Mouse (Mus musculus): Measurements from ENCODE around the gene Creb3l1. TPM values are rescaled to one million over a fixed set of nuclear protein-coding genes. Genes with fewer than 3 reads are reported as not detected.
A peak's percentile ranks its signal among the peaks of the same experiment; 100 is the strongest.

Gene Creb3l1
- polyA plus RNA-seq, 1 experiment from 2014 or later: 1.2 TPM

DNA sequence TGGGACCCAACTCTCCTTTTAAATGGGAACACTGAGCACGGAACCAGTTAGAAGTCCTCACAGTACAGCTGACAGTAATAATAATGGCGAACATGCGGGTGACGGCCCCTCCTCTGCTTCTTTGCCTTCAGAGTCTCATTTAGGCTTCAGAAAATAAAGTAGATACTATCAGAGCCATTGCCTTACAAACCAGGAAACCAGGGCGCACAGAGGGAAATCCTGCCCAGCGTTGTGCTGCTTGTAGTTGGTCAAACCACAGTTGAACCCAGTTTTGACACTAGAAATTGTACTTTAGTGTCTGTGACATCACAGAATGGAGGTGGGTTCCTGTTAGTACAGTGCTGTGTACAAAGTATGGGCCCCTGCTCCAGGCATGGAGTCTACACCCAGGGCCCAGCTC is 10.1 kb downstream of the Creb3l1 start:
- no peak for ATAC-seq (ENCODE audit: low read depth)
- 84% methylated on average over 6 of the region's 6 CpGs for WGBS
- no peak overlapping the region for H3K4me3 ChIP-seq (ENCODE audit: low read depth, low read length)

GRCm38 (mm10) chr2:92012768-92013445 is 11.4 kb downstream of the Creb3l1 start:
- Histone ChIP-seq H3K4me3 (ENCODE audit: low read depth, low read length) (no peak overlapping the region), H3K27ac (ENCODE audit: low read depth, low read length) (no peak overlapping the region), H3K4me2 (ENCODE audit: low read depth, low read length) (no peak overlapping the region), H3K9me3 (ENCODE audit: control insufficient read depth, low read length) (no peaks in the 10 kb centered on the region), H3K27me3 (ENCODE audit: control insufficient read depth, insufficient read depth, low read length) (no peaks in the 10 kb centered on the region), H3K36me3 (ENCODE audit: control insufficient read depth, insufficient read depth, low read length) (no peaks in the 10 kb centered on the region), H3K9ac (replicated peaks; ENCODE audit: low read depth, low read length) (0 out of 2 replicates have a peak overlapping the region, but pooled peaks have one; percentile 21), H3K4me1 (ENCODE audit: control insufficient read depth, insufficient read depth, low read length) (0 out of 2 replicates have a peak, but pooled peaks cover 5% of the 10 kb centered on the region)
- ATAC-seq (ENCODE audit: low read depth): no peak
- 57% methylated on average over 8 of the region's 8 CpGs for WGBS

More for the DNA sequence above, 10.1 kb downstream of the Creb3l1 start:
- Histone ChIP-seq H3K9ac (replicated peaks; ENCODE audit: low read depth, low read length) (no peak overlapping the region), H3K9me3 (ENCODE audit: control insufficient read depth, low read length) (no peaks in the 10 kb centered on the region), H3K4me1 (ENCODE audit: control insufficient read depth, insufficient read depth, low read length) (no peaks in the 10 kb centered on the region), H3K27ac (ENCODE audit: low read depth, low read length) (no peak overlapping the region), H3K36me3 (ENCODE audit: control insufficient read depth, insufficient read depth, low read length) (no peaks in the 10 kb centered on the region), H3K27me3 (ENCODE audit: control insufficient read depth, insufficient read depth, low read length) (no peaks in the 10 kb centered on the region), H3K4me2 (ENCODE audit: low read depth, low read length) (no peak overlapping the region)

DNA sequence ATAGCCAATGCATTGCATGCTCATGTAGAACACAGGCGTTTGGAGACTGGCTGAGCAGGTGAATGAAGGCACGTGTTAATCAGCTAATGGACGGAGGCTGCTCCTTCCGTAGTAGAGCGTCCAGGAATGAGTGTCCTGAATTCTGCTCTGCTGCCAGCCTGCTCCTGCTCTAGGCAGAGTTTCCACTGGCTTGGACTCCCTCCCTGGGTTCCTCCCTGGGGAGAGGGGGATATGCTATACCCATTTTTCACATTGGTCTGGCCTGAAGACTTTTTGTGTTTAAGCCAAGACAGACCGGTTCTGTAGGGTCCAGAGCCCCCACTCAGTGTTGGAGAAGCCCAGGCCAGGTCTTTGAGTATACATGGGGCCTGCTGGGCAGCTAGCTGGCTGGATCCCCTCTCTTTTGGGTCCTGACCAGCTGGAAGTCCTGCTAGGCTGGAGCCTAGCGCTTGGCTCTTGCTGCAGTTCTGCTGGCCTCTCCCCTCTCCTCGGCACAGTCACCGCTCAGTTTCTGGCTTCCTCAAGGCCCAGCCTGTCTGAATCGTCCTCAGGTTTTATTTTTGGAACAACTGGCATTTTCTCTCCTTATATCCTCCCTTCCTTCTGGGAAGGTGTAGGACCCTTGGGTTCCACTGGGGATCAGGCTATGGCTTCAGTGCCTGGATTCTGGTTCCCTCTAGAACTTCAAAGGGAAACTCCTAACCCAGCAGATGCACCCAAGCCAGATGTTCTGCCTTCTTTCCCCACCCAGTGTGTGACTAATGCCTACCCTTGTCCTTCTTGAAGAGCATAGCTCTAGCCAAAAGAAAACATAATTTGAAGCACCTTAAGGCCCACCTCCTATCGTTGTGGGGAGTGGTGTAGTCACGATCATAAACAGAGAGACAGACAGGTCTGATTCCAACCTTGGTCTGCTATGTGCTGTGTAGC is 12.6 kb downstream of the Creb3l1 start:
- WGBS: 80% methylated on average over 12 of the region's 12 CpGs
- peaks cover 14% of the 10 kb centered on the region for H3K4me1 ChIP-seq (ENCODE audit: control insufficient read depth, insufficient read depth, low read length)
- no peak overlapping the region for H3K9ac ChIP-seq (replicated peaks; ENCODE audit: low read depth, low read length)
- no peak overlapping the region for H3K27ac ChIP-seq (ENCODE audit: low read depth, low read length)
- no peaks in the 10 kb centered on the region for H3K36me3 ChIP-seq (ENCODE audit: control insufficient read depth, insufficient read depth, low read length)
- no peak for ATAC-seq (ENCODE audit: low read depth)
- no peak overlapping the region for H3K4me2 ChIP-seq (ENCODE audit: low read depth, low read length)
- no peaks in the 10 kb centered on the region for H3K9me3 ChIP-seq (ENCODE audit: control insufficient read depth, low read length)
- H3K27me3 ChIP-seq (ENCODE audit: control insufficient read depth, insufficient read depth, low read length): no peaks in the 10 kb centered on the region
- no peak overlapping the region for H3K4me3 ChIP-seq (ENCODE audit: low read depth, low read length)

GRCm38 (mm10) chr2:92008623-92009404 is 15.5 kb downstream of the Creb3l1 start:
- peak overlapping the region; percentile 89 for H3K4me2 ChIP-seq (ENCODE audit: low read depth, low read length)
- H3K27me3 ChIP-seq (ENCODE audit: control insufficient read depth, insufficient read depth, low read length): no peaks in the 10 kb centered on the region
- H3K9ac ChIP-seq (replicated peaks; ENCODE audit: low read depth, low read length): peak overlapping the region; percentile 66
- H3K4me1 ChIP-seq (ENCODE audit: control insufficient read depth, insufficient read depth, low read length): peaks cover 17% of the 10 kb centered on the region
- peak overlapping the region; percentile 49 for H3K4me3 ChIP-seq (ENCODE audit: low read depth, low read length)
- peak; percentile 16; the same call in 1 of the 2 replicates for ATAC-seq (ENCODE audit: low read depth)
- H3K9me3 ChIP-seq (ENCODE audit: control insufficient read depth, low read length): no peaks in the 10 kb centered on the region
- no peaks in the 10 kb centered on the region for H3K36me3 ChIP-seq (ENCODE audit: control insufficient read depth, insufficient read depth, low read length)
- H3K27ac ChIP-seq (ENCODE audit: low read depth, low read length): peak overlapping the region; percentile 63
- WGBS: under 1% methylated on average over 20 of the region's 20 CpGs

GRCm38 (mm10) chr2:92007933-92008622 is 16.2 kb downstream of the Creb3l1 start:
- Histone ChIP-seq H3K4me3 (ENCODE audit: low read depth, low read length) (peak overlapping the region; percentile 49), H3K4me2 (ENCODE audit: low read depth, low read length) (peak overlapping the region; percentile 89), H3K27ac (ENCODE audit: low read depth, low read length) (peak overlapping the region; percentile 71), H3K4me1 (ENCODE audit: control insufficient read depth, insufficient read depth, low read length) (peaks cover 17% of the 10 kb centered on the region), H3K27me3 (ENCODE audit: control insufficient read depth, insufficient read depth, low read length) (no peaks in the 10 kb centered on the region), H3K36me3 (ENCODE audit: control insufficient read depth, insufficient read depth, low read length) (no peaks in the 10 kb centered on the region), H3K9ac (replicated peaks; ENCODE audit: low read depth, low read length) (peak overlapping the region; percentile 66), H3K9me3 (ENCODE audit: control insufficient read depth, low read length) (no peaks in the 10 kb centered on the region)
- ATAC-seq (ENCODE audit: low read depth): peak; percentile 99
- WGBS: under 1% methylated on average over 31 of the region's 34 CpGs

DNA sequence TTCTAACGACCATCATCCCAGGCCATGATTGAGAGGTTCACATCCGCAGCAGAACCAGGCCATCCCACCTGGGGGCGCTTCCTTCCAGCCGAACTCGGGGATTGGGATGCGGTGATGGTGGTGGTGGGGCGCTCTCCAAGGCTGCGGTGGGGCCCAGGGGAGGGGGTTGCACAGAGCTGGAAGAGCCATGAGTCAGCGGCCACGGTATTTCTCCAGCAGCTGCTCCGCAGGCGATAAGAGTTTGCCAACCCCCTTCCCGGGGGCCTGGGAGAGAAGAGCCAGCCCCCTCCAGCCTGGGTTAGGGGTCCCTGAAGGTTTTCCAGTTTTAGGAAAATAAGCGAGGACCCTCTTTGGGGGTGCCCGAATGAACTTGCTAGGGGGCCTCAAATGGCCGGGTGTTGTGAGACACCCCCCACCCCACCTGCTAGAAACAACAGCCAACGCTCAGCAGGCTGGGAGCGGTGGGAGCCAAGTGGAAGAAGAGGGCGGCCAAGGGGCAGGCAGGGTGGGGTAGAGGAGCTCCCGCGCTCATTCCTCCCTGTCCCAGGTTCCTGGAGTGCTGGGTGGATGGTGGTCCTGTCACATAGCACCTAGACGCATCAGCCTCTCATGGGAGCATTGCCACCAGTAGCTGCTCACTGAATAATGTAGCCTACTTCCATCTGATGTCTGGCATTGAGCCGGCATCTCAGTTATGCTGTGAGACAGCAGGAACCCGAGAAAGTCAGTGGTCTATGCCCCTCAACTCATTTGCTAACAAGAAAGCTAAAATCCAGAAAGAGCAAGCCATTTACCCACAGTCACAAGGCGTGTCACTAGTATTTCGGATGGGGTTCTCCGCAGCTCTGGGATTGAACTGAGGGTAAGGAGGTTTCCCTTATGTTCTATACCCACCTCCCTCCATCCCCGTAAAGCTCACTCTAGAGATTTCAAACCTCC is 17.1 kb downstream of the Creb3l1 start:
- peak overlapping the region; percentile 89 for H3K4me2 ChIP-seq (ENCODE audit: low read depth, low read length)
- no peaks in the 10 kb centered on the region for H3K27me3 ChIP-seq (ENCODE audit: control insufficient read depth, insufficient read depth, low read length)
- H3K27ac ChIP-seq (ENCODE audit: low read depth, low read length): peak overlapping the region; percentile 71
- H3K9me3 ChIP-seq (ENCODE audit: control insufficient read depth, low read length): no peaks in the 10 kb centered on the region
- 1% methylated on average over 28 of the region's 28 CpGs for WGBS
- H3K4me3 ChIP-seq (ENCODE audit: low read depth, low read length): peak overlapping the region; percentile 49
- peak overlapping the region; percentile 47 for H3K9ac ChIP-seq (replicated peaks; ENCODE audit: low read depth, low read length)
- H3K36me3 ChIP-seq (ENCODE audit: control insufficient read depth, insufficient read depth, low read length): no peaks in the 10 kb centered on the region
- ATAC-seq (ENCODE audit: low read depth): 0 out of 2 replicates have a peak, but pooled peaks have one; percentile 18
- peaks cover 17% of the 10 kb centered on the region for H3K4me1 ChIP-seq (ENCODE audit: control insufficient read depth, insufficient read depth, low read length)

- WGBS: 35% methylated on average over 6 of the region's 6 CpGs
- Histone ChIP-seq H3K27me3 (ENCODE audit: control insufficient read depth, insufficient read depth, low read length) (no peaks in the 10 kb centered on the region), H3K4me2 (ENCODE audit: low read depth, low read length) (peak overlapping the region; percentile 89), H3K36me3 (ENCODE audit: control insufficient read depth, insufficient read depth, low read length) (no peaks in the 10 kb centered on the region), H3K9me3 (ENCODE audit: control insufficient read depth, low read length) (no peaks in the 10 kb centered on the region), H3K27ac (ENCODE audit: low read depth, low read length) (no peak overlapping the region), H3K9ac (replicated peaks; ENCODE audit: low read depth, low read length) (no peak overlapping the region), H3K4me1 (ENCODE audit: control insufficient read depth, insufficient read depth, low read length) (peaks cover 17% of the 10 kb centered on the region), H3K4me3 (ENCODE audit: low read depth, low read length) (peak overlapping the region; percentile 49; the same call in 1 of the 2 replicates)
- ATAC-seq (ENCODE audit: low read depth): no peak
These were observed 17.8 kb downstream of the Creb3l1 start for GRCm38 (mm10) chr2:92006491-92006890.
